Mouse (Mus musculus): ENCODE results near the gene Gm11042. TPM values are rescaled to one million over a fixed set of nuclear protein-coding genes. Genes with fewer than 3 reads are reported as not detected.
A peak's percentile ranks its signal among the peaks of the same experiment; 100 is the strongest.

The Gm11042 gene
- polyA plus RNA-seq, 1 experiment: not detected

GRCm38 (mm10) chr12:74321981-74322380 lies 5.8 kb upstream of the Gm11042 start:
- DNase-seq (ENCODE audit: low read depth): no peak
- no peak for TF ChIP-seq CTCF (IDR thresholded peaks at IDR 0.05; ENCODE audit: borderline replicate concordance, extremely low read depth, insufficient read depth, insufficient read length)
- TF ChIP-seq POLR2A (IDR thresholded peaks at IDR 0.05; ENCODE audit: borderline replicate concordance, extremely low read depth, insufficient read depth, insufficient read length, poor library complexity, severe bottlenecking): no peak

GRCm38 (mm10) chr12:74320318-74320717 lies 4.1 kb upstream of the Gm11042 start:
- no peak for TF ChIP-seq POLR2A (IDR thresholded peaks at IDR 0.05; ENCODE audit: borderline replicate concordance, extremely low read depth, insufficient read depth, insufficient read length, poor library complexity, severe bottlenecking)
- peak; percentile 89 for TF ChIP-seq CTCF (IDR thresholded peaks at IDR 0.05; ENCODE audit: borderline replicate concordance, extremely low read depth, insufficient read depth, insufficient read length)
- peak; percentile 90 for DNase-seq (ENCODE audit: low read depth)

GRCm38 (mm10) chr12:74316989-74317759 lies 980 bp upstream of the Gm11042 start:
- peak; percentile 98 for DNase-seq (ENCODE audit: low read depth)
- peak; percentile 90 for TF ChIP-seq CTCF (IDR thresholded peaks at IDR 0.05; ENCODE audit: borderline replicate concordance, extremely low read depth, insufficient read depth, insufficient read length)
- peak; percentile 67; the same call in 1 of the 2 replicates for TF ChIP-seq POLR2A (IDR thresholded peaks at IDR 0.05; ENCODE audit: borderline replicate concordance, extremely low read depth, insufficient read depth, insufficient read length, poor library complexity, severe bottlenecking)

- TF ChIP-seq CTCF (IDR thresholded peaks at IDR 0.05; ENCODE audit: borderline replicate concordance, extremely low read depth, insufficient read depth, insufficient read length) (no peak), POLR2A (IDR thresholded peaks at IDR 0.05; ENCODE audit: borderline replicate concordance, extremely low read depth, insufficient read depth, insufficient read length, poor library complexity, severe bottlenecking) (no peak)
- DNase-seq (ENCODE audit: low read depth): no peak
Observed at GRCm38 (mm10) chr12:74315221-74315620, 973 bp downstream of the Gm11042 start.

- no peak for TF ChIP-seq CTCF (IDR thresholded peaks at IDR 0.05; ENCODE audit: borderline replicate concordance, extremely low read depth, insufficient read depth, insufficient read length)
- TF ChIP-seq POLR2A (IDR thresholded peaks at IDR 0.05; ENCODE audit: borderline replicate concordance, extremely low read depth, insufficient read depth, insufficient read length, poor library complexity, severe bottlenecking): no peak
- DNase-seq (ENCODE audit: low read depth): no peak
Observed at GRCm38 (mm10) chr12:74312611-74313010, 3.6 kb downstream of the Gm11042 start.

- DNase-seq (ENCODE audit: low read depth): peak; percentile 71
- TF ChIP-seq CTCF (IDR thresholded peaks at IDR 0.05; ENCODE audit: borderline replicate concordance, extremely low read depth, insufficient read depth, insufficient read length) (no peak), POLR2A (IDR thresholded peaks at IDR 0.05; ENCODE audit: borderline replicate concordance, extremely low read depth, insufficient read depth, insufficient read length, poor library complexity, severe bottlenecking) (no peak)
Observed at GRCm38 (mm10) chr12:74303418-74304294, 12.5 kb downstream of the Gm11042 start.

GRCm38 (mm10) chr12:74301559-74301958 lies 14.6 kb downstream of the Gm11042 start:
- TF ChIP-seq POLR2A (IDR thresholded peaks at IDR 0.05; ENCODE audit: borderline replicate concordance, extremely low read depth, insufficient read depth, insufficient read length, poor library complexity, severe bottlenecking): no peak
- DNase-seq (ENCODE audit: low read depth): no peak

- TF ChIP-seq CTCF (IDR thresholded peaks at IDR 0.05; ENCODE audit: borderline replicate concordance, extremely low read depth, insufficient read depth, insufficient read length) (no peak), POLR2A (IDR thresholded peaks at IDR 0.05; ENCODE audit: borderline replicate concordance, extremely low read depth, insufficient read depth, insufficient read length, poor library complexity, severe bottlenecking) (no peak)
- DNase-seq (ENCODE audit: low read depth): peak; percentile 37
Observed at GRCm38 (mm10) chr12:74296374-74296773, 19.8 kb downstream of the Gm11042 start.

GRCm38 (mm10) chr12:74293624-74294023 lies 22.6 kb downstream of the Gm11042 start:
- no peak for TF ChIP-seq POLR2A (IDR thresholded peaks at IDR 0.05; ENCODE audit: borderline replicate concordance, extremely low read depth, insufficient read depth, insufficient read length, poor library complexity, severe bottlenecking)
- TF ChIP-seq CTCF (IDR thresholded peaks at IDR 0.05; ENCODE audit: borderline replicate concordance, extremely low read depth, insufficient read depth, insufficient read length): peak; percentile 75; the same call in 1 of the 2 replicates
- DNase-seq (ENCODE audit: low read depth): peak; percentile 86

- TF ChIP-seq POLR2A (IDR thresholded peaks at IDR 0.05; ENCODE audit: borderline replicate concordance, extremely low read depth, insufficient read depth, insufficient read length, poor library complexity, severe bottlenecking) (no peak), CTCF (IDR thresholded peaks at IDR 0.05; ENCODE audit: borderline replicate concordance, extremely low read depth, insufficient read depth, insufficient read length) (no peak)
- no peak for DNase-seq (ENCODE audit: low read depth)
Observed at GRCm38 (mm10) chr12:74290983-74291382, 25.2 kb downstream of the Gm11042 start.

- TF ChIP-seq CTCF (IDR thresholded peaks at IDR 0.05; ENCODE audit: borderline replicate concordance, extremely low read depth, insufficient read depth, insufficient read length) (no peak), POLR2A (IDR thresholded peaks at IDR 0.05; ENCODE audit: borderline replicate concordance, extremely low read depth, insufficient read depth, insufficient read length, poor library complexity, severe bottlenecking) (no peak)
- peak; percentile 62 for DNase-seq (ENCODE audit: low read depth)
Observed at GRCm38 (mm10) chr12:74284685-74285054, 31.5 kb downstream of the Gm11042 start.
